Mouse (Mus musculus) left cerebral cortex, adult 2 months (tissue): ENCODE data around the gene Panx3. TPM values are rescaled to one million over a fixed set of nuclear protein-coding genes. Genes with fewer than 3 reads are reported as not detected.

Experiments used
- DNase-seq, 2 experiments: peaks; one replicate each; pipeline ENCODE4 v3.0.0; 2021 to 2022; ENCODE audit warnings: low spot score in 2 of 2, mixed read lengths in 1 of 2; ENCODE audit errors: extremely low spot score in 1 of 2
- H3K27ac ChIP-seq: fragments of 200-600 bp; 2 replicates; pipeline ENCODE4 v1.8.1; 2022
- H3K4me3 ChIP-seq: fragments of 200-600 bp; 2 replicates; pipeline ENCODE4 v1.8.1; 2022
- CTCF ChIP-seq: fragments of 200-600 bp; IDR thresholded peaks from 2 replicates; pipeline ENCODE4 v1.8.1; 2022; ENCODE audit warnings: antibody characterized with exemption, mild to moderate bottlenecking, moderate library complexity
- intact Hi-C: fragments of 180-260 bp; cut with DNase I; formaldehyde crosslinking; loops from one replicate; pipeline ENCODE4 v1.15.1; 2025
- total RNA-seq, 2 experiments: library from RNA; stranded (reverse); gene quantifications; 2 replicates each; pipeline ENCODE4 v1.2.3; 2021

Gene Panx3
- total RNA-seq, 2 experiments from 2014 or later: not detected

DNA sequence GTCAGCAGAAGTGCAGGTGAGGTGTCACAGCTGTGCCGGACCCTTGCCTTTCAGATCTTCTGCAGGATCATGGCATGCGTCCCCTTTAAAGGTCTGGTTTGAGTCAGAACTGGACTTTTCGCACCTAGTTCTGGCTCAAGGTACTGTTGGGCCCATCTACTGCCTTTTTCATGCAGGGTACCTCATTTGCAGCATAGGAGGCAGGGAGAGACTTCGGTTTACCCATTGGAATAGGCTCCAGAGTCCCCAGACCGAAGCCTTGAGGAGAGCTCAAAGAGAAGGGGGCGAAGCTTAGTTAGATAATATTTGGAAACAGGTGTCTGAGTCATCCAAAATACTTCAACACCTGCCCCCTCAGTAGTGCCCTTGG lies 55.1 kb downstream of the Panx3 start:
- intact Hi-C loops: loop anchor here (1.0 to 2.0 kb wide), 4 partner anchors 37 to 154 kb away; partner anchors contain the start of gene Nrgn
- no peak for TF ChIP-seq CTCF
- Histone ChIP-seq H3K4me3 (peak overlapping the region; percentile 60), H3K27ac (peak overlapping the region; percentile 95)
- no peak for DNase-seq

DNA sequence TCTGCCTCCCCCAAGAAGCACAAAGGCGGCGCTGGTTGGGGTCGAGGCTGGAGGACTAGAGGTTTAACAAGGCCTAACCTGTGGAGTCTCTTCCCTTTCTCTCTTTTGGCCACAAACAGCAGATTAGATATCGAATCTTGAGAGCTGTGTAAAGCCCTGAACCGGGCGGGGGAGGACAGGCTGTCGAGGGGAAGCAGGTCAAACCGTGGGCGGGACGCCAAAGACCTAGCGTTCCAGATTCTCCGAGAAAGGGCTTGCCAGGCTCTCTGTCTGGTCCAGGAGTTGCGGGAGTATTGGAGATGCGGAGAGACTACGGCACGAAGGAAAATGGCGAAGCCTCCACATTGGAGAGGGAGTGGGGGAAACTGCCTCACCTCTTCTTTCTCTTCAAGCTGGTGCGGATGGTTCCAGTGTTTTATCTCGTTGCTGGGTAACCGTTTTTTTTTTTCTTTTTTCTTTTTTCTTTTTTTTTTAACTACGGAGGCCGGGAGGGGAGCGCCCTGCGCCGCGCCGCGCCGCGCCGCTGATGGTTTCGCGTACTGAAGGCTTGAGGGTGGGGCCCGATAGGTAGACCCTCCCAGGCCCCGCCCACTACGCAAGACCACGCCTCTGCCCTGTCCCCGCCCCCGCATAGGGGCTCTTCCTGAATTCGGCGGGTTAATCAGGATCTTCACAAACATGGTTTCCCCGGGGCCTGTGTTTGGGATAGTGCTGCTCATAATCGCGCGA lies 55.7 kb downstream of the Panx3 start, which contains the start of gene Spa17:
Spa17 (minus strand) TSS at position 541 of the 729 bp plus-strand sequence.
- H3K4me3 ChIP-seq: peak within 1 kb of the TSS; percentile 60
- intact Hi-C loops: loop anchor here (1.0 to 2.0 kb wide), 3 partner anchors 37 to 153 kb away; partner anchors contain the start of gene Nrgn
- TF ChIP-seq CTCF: no peak

More for the DNA sequence above, 55.7 kb downstream of the Panx3 start, which contains the start of gene Spa17:
- H3K27ac ChIP-seq: peak within 1 kb of the TSS; percentile 95
- DNase-seq: peak; percentile 81 to 88

Other genes starting within 250 kb of the Panx3 start
- gene Robo3, start 236.0 kb downstream of the Panx3 start, total RNA-seq: 10 to 100 TPM; 30.9 to 34.3 TPM
- 10 to 100 TPM; 21.4 to 26.7 TPM for gene Msantd2, start 179.9 kb downstream of the Panx3 start, total RNA-seq
- gene Esam, start 141.2 kb downstream of the Panx3 start, total RNA-seq: 10 to 100 TPM; 19.6 to 22.5 TPM
- 1 to 10 TPM; 4.1 to 4.5 TPM for gene Vsig2, start 130.0 kb downstream of the Panx3 start, total RNA-seq
- 1,000 to 10,000 TPM; 1,927 to 1,950 TPM for gene Nrgn, start 116.3 kb downstream of the Panx3 start, total RNA-seq
- gene Siae, start 113.5 kb downstream of the Panx3 start, total RNA-seq: 10 to 100 TPM; 17.1 to 18.8 TPM
- gene Spa17, start 55.5 kb downstream of the Panx3 start, total RNA-seq: 1 to 10 TPM; 1.7 to 2.1 TPM
- 10 to 100 TPM; 52.5 to 59.8 TPM for gene Tbrg1, start 11.9 kb downstream of the Panx3 start, total RNA-seq
- gene Olfr160, start 47.0 kb upstream of the Panx3 start, total RNA-seq: not detected
- not detected for gene Olfr874, start 75.9 kb upstream of the Panx3 start, total RNA-seq
- gene Olfr875, start 102.6 kb upstream of the Panx3 start, total RNA-seq: not detected
- not detected for gene Olfr876, start 133.8 kb upstream of the Panx3 start, total RNA-seq
- under 1 TPM in 1 of 2 experiments, not detected in 1; 0.25 TPM for gene Olfr877, start 185.0 kb upstream of the Panx3 start, total RNA-seq
- under 1 TPM; 0.05 to 0.07 TPM for gene Olfr145, start 227.5 kb upstream of the Panx3 start, total RNA-seq
- under 1 TPM; 0.23 to 0.36 TPM for gene Olfr878, start 248.6 kb upstream of the Panx3 start, total RNA-seq